Mouse (Mus musculus) midbrain, embryonic 10.5 days (tissue): ENCODE results near the gene Krt222. TPM values are rescaled to one million over a fixed set of nuclear protein-coding genes. Genes with fewer than 3 reads are reported as not detected.

Source experiments
- DNase-seq: peaks from one replicate; pipeline ENCODE4 v3.0.0-alpha.2; 2017; ENCODE audit warnings: low spot score
- H3K27ac ChIP-seq: fragments of 300-500 bp; sonication (generic); replicated peaks from 2 replicates; pipeline ENCODE4 v1.5.1; 2016; ENCODE audit warnings: mild to moderate bottlenecking
- H3K27me3 ChIP-seq: fragments of 300-500 bp; sonication (generic); 2 replicates; pipeline ENCODE4 v1.6.1; 2016; ENCODE audit warnings: low read depth, mild to moderate bottlenecking; ENCODE audit not compliant: poor library complexity, severe bottlenecking
- H3K36me3 ChIP-seq: fragments of 300-500 bp; sonication (generic); 2 replicates; pipeline ENCODE4 v1.6.1; 2016; ENCODE audit warnings: mild to moderate bottlenecking, moderate library complexity
- H3K4me1 ChIP-seq: fragments of 300-500 bp; sonication (generic); 2 replicates; pipeline ENCODE4 v1.6.1; 2016
- H3K4me3 ChIP-seq: fragments of 300-500 bp; sonication (generic); 2 replicates; pipeline ENCODE4 v1.5.1; 2016; ENCODE audit warnings: mild to moderate bottlenecking, moderate library complexity
- H3K9me3 ChIP-seq: fragments of 300-500 bp; sonication (generic); replicated peaks from 2 replicates; pipeline ENCODE4 v1.6.1; 2016; ENCODE audit warnings: mild to moderate bottlenecking
- WGBS: fragments of 180-500 bp; shearing (Covaris S2); methylation state at CpG from one replicate; pipeline ENCODE4 v1.1.7; 2016; 5-methylcytosine and 5-hydroxymethylcytosine counted together
- polyA plus RNA-seq: library from polyadenylated mRNA; unstranded; fragments of >200 nt; fragmentation: Nextera tagmentation; extraction: Ambion mirVana; gene quantifications from 2 replicates; pipeline ENCODE4 v1.2.1, GENCODE M21; 2016

Krt222 gene
- polyA plus RNA-seq, 1 experiment from 2014 or later = 0.12 TPM

GRCm38 (mm10) chr11:99230261-99231048 is 13.4 kb downstream of the Krt222 start, which contains the start of gene Smarce1:
TSS of gene Smarce1 (minus strand) at chr11:99231017.
- Histone ChIP-seq H3K27me3 (no peaks in the 10 kb centered on the region), H3K4me1 (peaks cover 33% of the 10 kb centered on the region), H3K9me3 (no peaks in the 10 kb centered on the region), H3K36me3 (peaks cover 28% of the 10 kb centered on the region), H3K27ac (peak within 1 kb of the TSS; percentile 100), H3K4me3 (peak within 1 kb of the TSS; percentile 94)
- under 1% methylated on average over 87 of the region's 87 CpGs for WGBS
- DNase-seq = peak; percentile 86

- Histone ChIP-seq H3K27me3 (no peaks in the 10 kb centered on the region), H3K4me3 (peak overlapping the region; percentile 94), H3K36me3 (peaks cover 35% of the 10 kb centered on the region), H3K4me1 (peaks cover 33% of the 10 kb centered on the region), H3K9me3 (no peaks in the 10 kb centered on the region), H3K27ac (peak overlapping the region; percentile 100)
- under 1% methylated on average over 31 of the region's 31 CpGs for WGBS
- DNase-seq = no peak
These were observed 14.1 kb downstream of the Krt222 start for GRCm38 (mm10) chr11:99229641-99230260.

GRCm38 (mm10) chr11:99226298-99226697 is 17.6 kb downstream of the Krt222 start:
- H3K4me1 ChIP-seq = peaks cover 25% of the 10 kb centered on the region
- H3K27me3 ChIP-seq = no peaks in the 10 kb centered on the region
- H3K9me3 ChIP-seq = no peaks in the 10 kb centered on the region
- DNase-seq = no peak
- no peak overlapping the region for H3K4me3 ChIP-seq
- no peak overlapping the region for H3K27ac ChIP-seq
- 93% methylated on average over 5 of the region's 5 CpGs for WGBS
- H3K36me3 ChIP-seq = peaks cover 68% of the 10 kb centered on the region

GRCm38 (mm10) chr11:99223310-99223709 is 20.6 kb downstream of the Krt222 start:
- H3K9me3 ChIP-seq = no peaks in the 10 kb centered on the region
- 82% methylated on average over 5 of the region's 5 CpGs for WGBS
- peaks cover 11% of the 10 kb centered on the region; the same call in 1 of the 2 replicates for H3K4me1 ChIP-seq
- no peak overlapping the region for H3K4me3 ChIP-seq
- peaks cover 98% of the 10 kb centered on the region for H3K36me3 ChIP-seq
- DNase-seq = no peak
- no peaks in the 10 kb centered on the region for H3K27me3 ChIP-seq
- H3K27ac ChIP-seq = no peak overlapping the region

DNA sequence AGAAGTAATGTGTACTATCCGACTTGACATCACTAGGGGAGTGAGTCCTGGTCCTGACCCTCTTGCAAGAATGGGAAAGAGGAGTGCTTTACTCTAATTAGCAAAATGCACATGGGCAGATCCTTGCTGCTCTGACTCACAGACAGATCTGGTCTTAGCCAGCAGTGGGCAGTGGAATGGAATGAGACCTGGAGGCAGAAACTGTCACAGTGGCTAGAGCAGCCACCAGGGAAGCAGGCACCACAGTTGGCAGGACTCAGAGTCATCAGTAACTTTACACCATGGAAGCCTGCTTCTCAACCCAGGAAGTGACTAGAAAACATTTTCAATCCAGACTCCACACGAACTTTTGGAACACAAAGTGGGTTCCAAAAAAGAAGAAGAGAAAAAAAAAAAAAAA is 22.1 kb downstream of the Krt222 start:
- Histone ChIP-seq H3K4me1 (no peaks in the 10 kb centered on the region), H3K27ac (no peak overlapping the region), H3K36me3 (peaks cover 98% of the 10 kb centered on the region), H3K27me3 (no peaks in the 10 kb centered on the region), H3K4me3 (no peak overlapping the region), H3K9me3 (no peaks in the 10 kb centered on the region)
- no peak for DNase-seq
- 70% methylated on average over 2 of the region's 2 CpGs for WGBS

GRCm38 (mm10) chr11:99217248-99217986 is 26.5 kb downstream of the Krt222 start:
- Histone ChIP-seq H3K27ac (no peak overlapping the region), H3K9me3 (no peaks in the 10 kb centered on the region), H3K4me1 (no peaks in the 10 kb centered on the region), H3K4me3 (no peak overlapping the region), H3K36me3 (peaks cover 98% of the 10 kb centered on the region), H3K27me3 (no peaks in the 10 kb centered on the region)
- 93% methylated on average over 7 of the region's 7 CpGs for WGBS
- no peak for DNase-seq

DNA sequence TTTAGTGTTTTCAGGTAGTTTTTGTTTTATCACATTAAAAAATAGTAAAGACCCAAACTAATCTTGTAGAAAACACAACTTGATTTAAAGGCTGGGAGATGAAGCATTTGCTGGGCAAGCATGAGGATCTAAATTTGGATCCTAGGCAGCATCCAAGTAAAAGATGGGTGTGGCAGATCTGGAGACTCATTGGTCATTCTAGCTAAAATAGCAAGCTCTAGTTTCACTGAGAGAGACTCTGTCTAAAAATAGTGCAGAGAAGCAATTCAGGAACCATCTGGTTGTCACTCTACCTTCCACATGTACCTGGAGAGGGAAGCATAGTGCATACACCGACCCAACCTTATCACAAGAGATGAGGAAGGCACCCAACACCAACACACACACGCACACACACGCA is 27.7 kb downstream of the Krt222 start:
- no peak for DNase-seq
- H3K27me3 ChIP-seq = no peaks in the 10 kb centered on the region
- 96% methylated on average over 3 of the region's 3 CpGs for WGBS
- no peaks in the 10 kb centered on the region for H3K4me1 ChIP-seq
- no peak overlapping the region for H3K4me3 ChIP-seq
- peaks cover 100% of the 10 kb centered on the region for H3K36me3 ChIP-seq
- H3K27ac ChIP-seq = no peak overlapping the region
- no peaks in the 10 kb centered on the region for H3K9me3 ChIP-seq

GRCm38 (mm10) chr11:99212693-99213092 is 31.2 kb downstream of the Krt222 start:
- WGBS = 92% methylated on average over 7 of the region's 7 CpGs

DNA sequence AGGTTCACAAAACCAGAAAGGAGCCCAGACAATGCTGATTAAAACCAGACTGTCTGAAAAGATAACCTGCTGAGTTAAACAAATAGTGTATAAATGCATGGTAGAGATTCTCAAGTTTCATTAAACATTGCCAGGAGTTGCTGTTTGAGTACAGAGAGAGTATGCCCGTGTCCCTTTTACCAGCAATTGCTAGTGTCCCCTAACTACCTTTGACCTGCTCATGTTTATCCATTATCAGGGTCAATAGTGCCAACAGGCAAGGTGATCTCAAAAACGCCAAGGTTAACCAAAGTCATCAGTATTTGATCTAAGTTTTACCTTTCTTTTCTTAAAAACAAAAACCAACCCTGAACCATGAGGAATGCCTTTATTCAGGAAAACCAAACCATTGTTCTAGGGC is 31.9 kb downstream of the Krt222 start:
- peaks cover 87% of the 10 kb centered on the region for H3K36me3 ChIP-seq
- no peaks in the 10 kb centered on the region for H3K27me3 ChIP-seq
- H3K4me3 ChIP-seq = no peak overlapping the region
- no peak overlapping the region for H3K27ac ChIP-seq
- no peaks in the 10 kb centered on the region for H3K4me1 ChIP-seq
- WGBS = 84% methylated on average over 2 of the region's 2 CpGs
- no peak for DNase-seq
- H3K9me3 ChIP-seq = no peaks in the 10 kb centered on the region

More at GRCm38 (mm10) chr11:99212693-99213092, 31.2 kb downstream of the Krt222 start:
- Histone ChIP-seq H3K36me3 (peaks cover 94% of the 10 kb centered on the region), H3K4me3 (no peak overlapping the region), H3K27ac (no peak overlapping the region), H3K27me3 (no peaks in the 10 kb centered on the region), H3K9me3 (no peaks in the 10 kb centered on the region), H3K4me1 (no peaks in the 10 kb centered on the region)
- no peak for DNase-seq

DNA sequence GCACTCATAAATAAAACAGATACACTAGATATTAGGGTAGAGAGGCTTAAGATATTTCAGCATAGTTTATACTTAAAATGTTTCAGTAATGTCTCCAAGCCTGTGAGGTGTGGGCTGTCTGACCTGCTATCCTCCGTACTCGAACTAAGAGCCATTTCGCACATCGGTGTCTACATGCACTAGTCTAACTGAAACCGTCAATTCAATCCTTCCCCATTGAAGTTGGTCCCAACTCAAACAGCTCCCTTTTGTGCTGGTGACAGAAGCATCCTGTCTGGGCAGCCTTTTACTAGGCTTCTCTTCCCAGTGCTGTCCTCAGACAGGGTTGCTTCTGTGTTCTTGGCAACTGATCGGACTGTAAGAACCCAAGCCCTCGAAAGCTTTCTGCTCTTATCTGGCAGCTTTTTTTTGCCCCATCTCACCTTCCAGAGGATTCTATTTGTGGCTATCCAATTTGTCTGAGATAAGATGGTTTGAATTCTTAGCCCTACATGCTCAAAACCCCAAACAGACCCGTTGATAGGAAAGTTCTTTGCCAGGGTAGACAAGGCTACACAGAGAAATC is 35.7 kb downstream of the Krt222 start:
- no peak for DNase-seq
- no peak overlapping the region for H3K27ac ChIP-seq
- 85% methylated on average over 8 of the region's 8 CpGs for WGBS
- no peak overlapping the region for H3K4me3 ChIP-seq
- no peaks in the 10 kb centered on the region for H3K4me1 ChIP-seq
- peaks cover 49% of the 10 kb centered on the region for H3K36me3 ChIP-seq
- no peaks in the 10 kb centered on the region for H3K9me3 ChIP-seq
- H3K27me3 ChIP-seq = no peaks in the 10 kb centered on the region

DNA sequence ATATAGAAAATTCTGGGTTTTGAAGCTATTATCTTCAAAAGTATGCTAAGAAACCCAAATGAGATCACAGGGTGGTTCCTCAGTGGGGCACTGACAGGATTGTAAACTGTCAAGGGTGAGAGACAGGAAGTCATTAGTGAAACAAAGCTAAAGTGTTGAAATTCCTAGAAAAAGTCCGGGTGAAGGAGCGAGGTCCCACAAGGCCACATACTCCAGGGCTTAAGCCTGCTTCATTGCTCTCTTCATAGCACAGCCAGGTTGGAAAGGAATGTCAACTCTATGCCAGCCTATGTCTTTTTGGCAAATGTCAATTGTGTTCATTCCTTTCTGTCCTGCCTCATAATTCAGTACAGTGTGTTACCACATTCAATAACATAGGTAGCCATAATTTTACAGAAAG is 36.4 kb downstream of the Krt222 start:
- 31% methylated on average over 2 of the region's 2 CpGs for WGBS
- Histone ChIP-seq H3K27ac (no peak overlapping the region), H3K4me3 (no peak overlapping the region)

GRCm38 (mm10) chr11:99206954-99207353 is 36.9 kb downstream of the Krt222 start:
- H3K36me3 ChIP-seq = peaks cover 37% of the 10 kb centered on the region
- no peak overlapping the region for H3K4me3 ChIP-seq
- H3K4me1 ChIP-seq = no peaks in the 10 kb centered on the region
- no peak for DNase-seq
- no peak overlapping the region for H3K27ac ChIP-seq
- WGBS = 40% methylated on average over 2 of the region's 2 CpGs
- H3K9me3 ChIP-seq = no peaks in the 10 kb centered on the region
- no peaks in the 10 kb centered on the region for H3K27me3 ChIP-seq

More for the DNA sequence above, 36.4 kb downstream of the Krt222 start:
- Histone ChIP-seq H3K36me3 (peaks cover 42% of the 10 kb centered on the region), H3K27me3 (no peaks in the 10 kb centered on the region), H3K4me1 (no peaks in the 10 kb centered on the region), H3K9me3 (no peaks in the 10 kb centered on the region)
- no peak for DNase-seq
